Mouse (Mus musculus): ENCODE measurements around the gene Olfr1269. TPM values are rescaled to one million over a fixed set of nuclear protein-coding genes. Genes with fewer than 3 reads are reported as not detected.

Gene Olfr1269
- polyA plus RNA-seq (2016; fragmentation: Nextera tagmentation; extraction: Ambion mirVana) = not detected in 2 replicates

- Histone ChIP-seq H3K36me3 (no peaks in the 10 kb centered on the region), H3K9me3 (no peaks in the 10 kb centered on the region), H3K27ac (no peak within 1 kb of the TSS), H3K4me1 (no peaks in the 10 kb centered on the region), H3K4me3 (no peak within 1 kb of the TSS), H3K27me3 (ENCODE audit: insufficient read depth, poor library complexity, severe bottlenecking) (no peaks in the 10 kb centered on the region)
- 76% methylated on average over 1 of the region's 1 CpGs for WGBS
- DNase-seq (ENCODE audit: low spot score) = no peak
Observed at GRCm38 (mm10) chr2:90121312-90121711, at the start of gene Olfr1269. TSS of gene Olfr1269 (minus strand) at chr2:90121412.

GRCm38 (mm10) chr2:90153916-90154315 is 32.7 kb upstream of the Olfr1269 start:
- Histone ChIP-seq H3K27me3 (ENCODE audit: insufficient read depth, poor library complexity, severe bottlenecking) (no peaks in the 10 kb centered on the region), H3K4me3 (no peak overlapping the region), H3K27ac (no peak overlapping the region), H3K9me3 (no peaks in the 10 kb centered on the region), H3K36me3 (no peaks in the 10 kb centered on the region), H3K4me1 (no peaks in the 10 kb centered on the region)
- 86% methylated on average over 9 of the region's 9 CpGs for WGBS
- DNase-seq (ENCODE audit: low spot score) = no peak

- DNase-seq (ENCODE audit: low spot score) = no peak
- no peaks in the 10 kb centered on the region for H3K4me1 ChIP-seq
- no peaks in the 10 kb centered on the region for H3K9me3 ChIP-seq
- no peak within 1 kb of the TSS for H3K4me3 ChIP-seq
- H3K27ac ChIP-seq = no peak within 1 kb of the TSS
- no peaks in the 10 kb centered on the region for H3K27me3 ChIP-seq (ENCODE audit: insufficient read depth, poor library complexity, severe bottlenecking)
- H3K36me3 ChIP-seq = no peaks in the 10 kb centered on the region
- 87% methylated on average over 3 of the region's 3 CpGs for WGBS
Observed at GRCm38 (mm10) chr2:90152991-90153390, 31.8 kb upstream of the Olfr1269 start, which contains the start of gene Olfr1270. TSS of gene Olfr1270 (minus strand) at chr2:90153091.

- Histone ChIP-seq H3K36me3 (no peaks in the 10 kb centered on the region), H3K9me3 (no peaks in the 10 kb centered on the region), H3K4me1 (no peaks in the 10 kb centered on the region), H3K4me3 (no peak within 1 kb of the TSS), H3K27ac (no peak within 1 kb of the TSS), H3K27me3 (ENCODE audit: insufficient read depth, poor library complexity, severe bottlenecking) (no peaks in the 10 kb centered on the region)
- no peak for DNase-seq (ENCODE audit: low spot score)
Observed at GRCm38 (mm10) chr2:90142196-90142595, 21.0 kb upstream of the Olfr1269 start, which contains the start of gene Olfr32. TSS of gene Olfr32 (minus strand) at chr2:90142296.

- 65% methylated on average over 2 of the region's 2 CpGs for WGBS
- H3K4me3 ChIP-seq = no peak overlapping the region
Observed at GRCm38 (mm10) chr2:90070065-90070464, 51.1 kb downstream of the Olfr1269 start.

More at GRCm38 (mm10) chr2:90070065-90070464, 51.1 kb downstream of the Olfr1269 start:
- Histone ChIP-seq H3K36me3 (no peaks in the 10 kb centered on the region), H3K4me1 (no peaks in the 10 kb centered on the region), H3K9me3 (no peaks in the 10 kb centered on the region), H3K27me3 (ENCODE audit: insufficient read depth, poor library complexity, severe bottlenecking) (no peaks in the 10 kb centered on the region), H3K27ac (no peak overlapping the region)
- no peak for DNase-seq (ENCODE audit: low spot score)

Other genes starting within 250 kb of the Olfr1269 start
- gene Olfr1257, start 243.0 kb downstream of the Olfr1269 start, polyA plus RNA-seq (2016; fragmentation: Nextera tagmentation; extraction: Ambion mirVana) = not detected in 2 replicates
- not detected in 2 replicates for gene Olfr1258, start 194.1 kb downstream of the Olfr1269 start, polyA plus RNA-seq (2016; fragmentation: Nextera tagmentation; extraction: Ambion mirVana)
- gene Olfr1259, start 172.7 kb downstream of the Olfr1269 start, polyA plus RNA-seq (2016; fragmentation: Nextera tagmentation; extraction: Ambion mirVana) = not detected in 2 replicates
- not detected in 2 replicates for gene Olfr1260, start 147.1 kb downstream of the Olfr1269 start, polyA plus RNA-seq (2016; fragmentation: Nextera tagmentation; extraction: Ambion mirVana)
- gene Olfr1261, start 130.2 kb downstream of the Olfr1269 start, polyA plus RNA-seq (2016; fragmentation: Nextera tagmentation; extraction: Ambion mirVana) = not detected in 2 replicates
- not detected in 2 replicates for gene Olfr1262, start 121.3 kb downstream of the Olfr1269 start, polyA plus RNA-seq (2016; fragmentation: Nextera tagmentation; extraction: Ambion mirVana)
- not detected in 2 replicates for gene Olfr1263, start 109.3 kb downstream of the Olfr1269 start, polyA plus RNA-seq (2016; fragmentation: Nextera tagmentation; extraction: Ambion mirVana)
- gene Olfr1264, start 95.8 kb downstream of the Olfr1269 start, polyA plus RNA-seq (2016; fragmentation: Nextera tagmentation; extraction: Ambion mirVana) = not detected in 2 replicates
- not detected in 2 replicates for gene Olfr1265, start 86.1 kb downstream of the Olfr1269 start, polyA plus RNA-seq (2016; fragmentation: Nextera tagmentation; extraction: Ambion mirVana)
- gene Olfr140, start 57.8 kb downstream of the Olfr1269 start, polyA plus RNA-seq (2016; fragmentation: Nextera tagmentation; extraction: Ambion mirVana) = not detected in 2 replicates
- gene Olfr32, start 20.9 kb upstream of the Olfr1269 start, polyA plus RNA-seq (2016; fragmentation: Nextera tagmentation; extraction: Ambion mirVana) = not detected in 2 replicates
- gene Olfr1270, start 31.7 kb upstream of the Olfr1269 start, polyA plus RNA-seq (2016; fragmentation: Nextera tagmentation; extraction: Ambion mirVana) = not detected in 2 replicates
- gene Olfr1506, start 103.1 kb upstream of the Olfr1269 start, polyA plus RNA-seq (2016; fragmentation: Nextera tagmentation; extraction: Ambion mirVana) = not detected in 2 replicates
- gene Olfr142, start 136.2 kb upstream of the Olfr1269 start, polyA plus RNA-seq (2016; fragmentation: Nextera tagmentation; extraction: Ambion mirVana) = not detected in 2 replicates
- gene Olfr1271, start 149.6 kb upstream of the Olfr1269 start, polyA plus RNA-seq (2016; fragmentation: Nextera tagmentation; extraction: Ambion mirVana) = not detected in 2 replicates
- not detected in 2 replicates for gene Olfr1272, start 171.4 kb upstream of the Olfr1269 start, polyA plus RNA-seq (2016; fragmentation: Nextera tagmentation; extraction: Ambion mirVana)
- not detected in 2 replicates for gene Gm13769, start 200.8 kb upstream of the Olfr1269 start, polyA plus RNA-seq (2016; fragmentation: Nextera tagmentation; extraction: Ambion mirVana)